Mouse (Mus musculus): ENCODE results near the gene Olfr304.
"Not testable (repeated sequence)": the region's sequence is repeated elsewhere in the genome, so short reads cannot be mapped to it uniquely, and the experiment has no call there.

Gene Olfr304

GRCm38 (mm10) chr7:86386558-86386957 lies at the start of gene Olfr304:
TSS of gene Olfr304 (minus strand) at chr7:86386658.
- no peak for DNase-seq

- DNase-seq: no peak
Observed at GRCm38 (mm10) chr7:86403546-86403945, 17.1 kb upstream of the Olfr304 start, which contains the start of gene Olfr301. TSS of gene Olfr301 (plus strand) at chr7:86403846.

- no peak for DNase-seq
Observed at GRCm38 (mm10) chr7:86397689-86398088, 11.2 kb upstream of the Olfr304 start, which contains the start of gene Olfr303. TSS of gene Olfr303 (minus strand) at chr7:86397789.

- DNase-seq: no peak
Observed at GRCm38 (mm10) chr7:86385769-86386168, 689 bp downstream of the Olfr304 start.

GRCm38 (mm10) chr7:86366828-86367227 lies 19.6 kb downstream of the Olfr304 start, which contains the start of gene Olfr305:
TSS of gene Olfr305 (minus strand) at chr7:86366928.
- DNase-seq: no peak

- not testable (repeated sequence) for DNase-seq
Observed at GRCm38 (mm10) chr7:86346296-86346695, 40.2 kb downstream of the Olfr304 start.

- DNase-seq: no peak
Observed at GRCm38 (mm10) chr7:86344253-86344652, 42.2 kb downstream of the Olfr304 start.

- DNase-seq: no peak
Observed at GRCm38 (mm10) chr7:86342881-86343565, 43.4 kb downstream of the Olfr304 start.

- no peak for DNase-seq
Observed at GRCm38 (mm10) chr7:86337486-86337885, 49.0 kb downstream of the Olfr304 start, which contains the start of gene Olfr307. TSS of gene Olfr307 (minus strand) at chr7:86337586.

All from cerebellum, postnatal 10 days (tissue).